8 mouse cellular contexts compared by ENCODE assay signal in the genomic region with DNA sequence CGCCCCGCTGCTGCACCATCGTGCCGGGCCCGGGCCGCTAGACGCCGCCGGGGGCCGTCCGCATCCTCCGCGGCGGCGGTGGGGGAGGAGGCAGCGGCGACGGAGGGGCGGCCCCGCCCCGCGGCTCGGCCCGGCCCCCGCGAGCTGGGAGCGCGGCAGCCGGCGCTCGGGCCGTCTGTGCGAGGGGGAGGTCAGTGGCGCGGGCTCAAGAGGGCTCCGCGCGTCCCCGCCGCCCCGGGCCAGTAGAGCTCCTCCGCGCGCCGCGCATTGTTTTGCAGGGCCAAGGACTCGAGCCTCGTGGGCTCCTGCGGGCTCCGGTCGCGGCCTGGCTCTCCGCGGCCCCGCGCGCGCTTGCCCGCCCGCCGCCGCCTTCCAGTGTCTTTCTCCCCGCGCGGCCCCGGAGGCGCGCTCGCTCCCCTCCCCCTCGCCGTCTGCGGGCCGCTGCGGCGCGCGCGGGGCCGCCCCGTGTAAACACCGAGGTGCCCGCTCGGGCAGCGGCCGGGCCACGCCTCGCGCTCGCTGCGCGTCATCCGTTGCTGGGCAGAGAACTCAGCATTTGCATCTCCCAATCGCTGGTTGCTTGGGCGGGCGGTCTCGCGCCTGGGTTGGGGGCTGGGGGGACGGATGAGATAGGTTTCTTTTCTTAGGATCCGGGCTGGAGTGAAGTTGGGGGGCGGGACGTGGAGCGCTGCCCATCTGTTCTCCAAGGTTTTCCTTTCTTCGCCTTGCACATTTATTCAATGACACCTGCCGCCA. TPM values are rescaled to one million over a fixed set of nuclear protein-coding genes. Genes with fewer than 3 reads are reported as not detected.
DNase-seq lines count a peak whose midpoint lies in the region; ATAC-seq lines count a peak whose summit lies in the region.

A gene (minus strand): TSS at position 384 of the 756 bp plus-strand sequence.

- DNase-seq in c-Kit-negative CD71-positive TER-119-positive erythroid progenitor cells, embryonic 14.5 days (ENCODE audit: low read depth, low spot score) = peak; percentile 69
- DNase-seq in forebrain, embryonic 10.5 days (ENCODE audit: extremely low spot score, low spot score) = peak; percentile 96
- DNase-seq in kidney, postnatal 10 days = peak; percentile 100
- peak; percentile 95 for DNase-seq in naive thymus-derived CD4-positive, alpha-beta T cell, adult 2 months (ENCODE audit: low read depth)
- peak; percentile 97 for DNase-seq in splenic B cell, adult 2 months (ENCODE audit: low read depth, low spot score)

- 2% methylated on average over 98 of the region's 104 CpGs for WGBS in forebrain, embryonic 10.5 days
- under 1% methylated on average over 88 of the region's 104 CpGs for WGBS in heart, embryonic 14.5 days
- under 1% methylated on average over 80 of the region's 104 CpGs for WGBS in liver, embryonic 12.5 days (ENCODE audit: insufficient replicate concordance)

- ATAC-seq in CD4-positive, CD25-positive, alpha-beta regulatory T cell, adult 4 months = peak; percentile 71
- ATAC-seq in heart, embryonic 14.5 days (ENCODE audit: insufficient number of reproducible peaks, insufficient read depth, low FRiP score, low read depth) = peak; percentile 58
- ATAC-seq in liver, embryonic 12.5 days = peak; percentile 58

- peaks cover 62% of the 10 kb centered on the region for H3K4me1 ChIP-seq in forebrain, embryonic 10.5 days
- peaks cover 14 to 38% of the 10 kb centered on the region in 2 experiments for H3K4me1 ChIP-seq in heart, embryonic 14.5 days (ENCODE audit: control insufficient read depth in 2 of 2, insufficient read depth in 2 of 2, low read length in 2 of 2)
- H3K4me1 ChIP-seq in liver, embryonic 12.5 days = peaks cover 59% of the 10 kb centered on the region

- peak within 1 kb of the TSS; percentile 99 for H3K9ac ChIP-seq in heart, embryonic 14.5 days (ENCODE audit: low read length)
- peak within 1 kb of the TSS; percentile 89 for H3K9ac ChIP-seq in liver, embryonic 12.5 days

- H3K9me3 ChIP-seq in forebrain, embryonic 10.5 days = no peaks in the 10 kb centered on the region
- H3K9me3 ChIP-seq in heart, embryonic 14.5 days (ENCODE audit: control insufficient read depth, low read length) = no peaks in the 10 kb centered on the region
- H3K9me3 ChIP-seq in liver, embryonic 12.5 days (replicated peaks) = no peaks in the 10 kb centered on the region

- H3K27me3 ChIP-seq in forebrain, embryonic 10.5 days (ENCODE audit: poor library complexity, severe bottlenecking) = no peaks in the 10 kb centered on the region
- no peaks in the 10 kb centered on the region for H3K27me3 ChIP-seq in heart, embryonic 14.5 days (ENCODE audit: control insufficient read depth, insufficient read depth, low read length)
- no peaks in the 10 kb centered on the region for H3K27me3 ChIP-seq in liver, embryonic 12.5 days (replicated peaks)
- H3K27me3 ChIP-seq in splenic B cell, adult 2 months (ENCODE audit: control insufficient read depth, insufficient read depth, low read length, poor library complexity, severe bottlenecking) = no peaks in the 10 kb centered on the region

- peak within 1 kb of the TSS; percentile 97 for H3K4me2 ChIP-seq in heart, embryonic 14.5 days (ENCODE audit: low read length)
- H3K4me2 ChIP-seq in liver, embryonic 12.5 days = peak within 1 kb of the TSS; percentile 98

- peak within 1 kb of the TSS; percentile 94 for H3K4me3 ChIP-seq in forebrain, embryonic 10.5 days
- peak within 1 kb of the TSS; percentile 95 to 99 for H3K4me3 ChIP-seq in heart, embryonic 14.5 days (ENCODE audit: control insufficient read depth in 1 of 2, insufficient read depth in 1 of 2, low read depth in 1 of 2, low read length in 2 of 2)
- peak within 1 kb of the TSS; percentile 79 for H3K4me3 ChIP-seq in liver, embryonic 12.5 days

- H3K27ac ChIP-seq in forebrain, embryonic 10.5 days = peak within 1 kb of the TSS; percentile 99
- peak within 1 kb of the TSS; percentile 99 to 100 for H3K27ac ChIP-seq in heart, embryonic 14.5 days (replicated peaks in 1 of 2; ENCODE audit: control insufficient read depth in 1 of 2, insufficient read depth in 1 of 2, low read depth in 2 of 2, low read length in 2 of 2)
- H3K27ac ChIP-seq in liver, embryonic 12.5 days = peak within 1 kb of the TSS; percentile 96

- peaks cover 16% of the 10 kb centered on the region for H3K36me3 ChIP-seq in forebrain, embryonic 10.5 days (replicated peaks)
- H3K36me3 ChIP-seq in heart, embryonic 14.5 days (ENCODE audit: control insufficient read depth, insufficient read depth, low read length) = peaks cover 17% of the 10 kb centered on the region
- H3K36me3 ChIP-seq in liver, embryonic 12.5 days = no peaks in the 10 kb centered on the region
- no peaks in the 10 kb centered on the region for H3K36me3 ChIP-seq in splenic B cell, adult 2 months (ENCODE audit: control insufficient read depth, insufficient read depth, low read length, poor library complexity, severe bottlenecking)

RNA-seq across cellular contexts. Expression of the gene that starts here (rescaled TPM):
- polyA plus RNA-seq in CD4-positive, CD25-positive, alpha-beta regulatory T cell, adult 4 months (2017; shearing (Covaris generic)) = under 1 TPM; 0.32 to 0.73 TPM
- 9.3 and 9.5 TPM in 2 replicates for polyA plus RNA-seq in forebrain, embryonic 10.5 days (2016; fragmentation: Nextera tagmentation; extraction: Ambion mirVana)
- polyA plus RNA-seq in heart, embryonic 14.5 days (2014; fragmentation: Nextera tagmentation; extraction: Ambion mirVana) = 13.1 and 15.0 TPM in 2 replicates
- polyA plus RNA-seq in liver, embryonic 12.5 days (2016; fragmentation: Nextera tagmentation; extraction: Ambion mirVana) = 3.5 and 3.7 TPM in 2 replicates

Comparison
In these comparisons a context has a peak if more than half of its experiments do, and no peak if none do; other contexts are left out.
1. Peak in every context shown above with its lines: DNase-seq, ATAC-seq, H3K4me3 ChIP-seq and H3K27ac ChIP-seq.
2. Peak in ATAC-seq in CD4-positive, CD25-positive, alpha-beta regulatory T cell, adult 4 months; RNA of the gene not detected or under 1 TPM.